Mouse (Mus musculus): ENCODE measurements around the gene Gm15517.
"Not testable (repeated sequence)": the region's sequence is repeated elsewhere in the genome, so short reads cannot be mapped to it uniquely, and the experiment has no call there.

Gene Gm15517

GRCm38 (mm10) chr7:44261147-44261546 lies at the start of gene Gm15517:
Gene Gm15517 (plus strand): TSS chr7:44261447.
- in situ Hi-C loops (cut with MboI, MseI) = loop anchor here (5.0 kb wide), 1 partner anchor 221 kb away; no protein-coding TSS in a partner anchor

- in situ Hi-C loops (cut with MboI, MseI) = no loop called here
These were observed 45.6 kb upstream of the Gm15517 start, which contains the start of gene Klk1b5 for GRCm38 (mm10) chr7:44215645-44216044. Gene Klk1b5 (plus strand): TSS chr7:44215945.

GRCm38 (mm10) chr7:44221601-44222000 lies 39.6 kb upstream of the Gm15517 start:
- in situ Hi-C loops (cut with MboI, MseI) = not testable (repeated sequence)

- in situ Hi-C loops (cut with MboI, MseI) = not testable (repeated sequence)
These were observed 38.9 kb upstream of the Gm15517 start for GRCm38 (mm10) chr7:44222335-44222734.

GRCm38 (mm10) chr7:44225076-44225475 lies 36.2 kb upstream of the Gm15517 start, which contains the start of gene Klk1:
Gene Klk1 (plus strand): TSS chr7:44225360.
- in situ Hi-C loops (cut with MboI, MseI) = no loop called here

- in situ Hi-C loops (cut with MboI, MseI) = no loop called here
These were observed 25.3 kb upstream of the Gm15517 start, which contains the start of gene Gm36864 for GRCm38 (mm10) chr7:44235909-44236308. Gene Gm36864 (plus strand): TSS chr7:44236177.

GRCm38 (mm10) chr7:44239913-44240312 lies 21.3 kb upstream of the Gm15517 start:
- in situ Hi-C loops (cut with MboI, MseI) = loop anchor here (10.0 kb wide), 1 partner anchor 565 kb away; the partner anchor contains the start of gene Ctu1

- in situ Hi-C loops (cut with MboI, MseI) = loop anchor here (10.0 kb wide), 1 partner anchor 566 kb away; the partner anchor contains the start of gene Ctu1
These were observed 20.5 kb upstream of the Gm15517 start for GRCm38 (mm10) chr7:44240712-44241111.

- in situ Hi-C loops (cut with MboI, MseI) = loop anchor here (10.0 kb wide), 1 partner anchor 566 kb away; the partner anchor contains the start of gene Ctu1
These were observed 20.1 kb upstream of the Gm15517 start for GRCm38 (mm10) chr7:44241163-44241562.

- in situ Hi-C loops (cut with MboI, MseI) = loop anchor here (10.0 kb wide), 1 partner anchor 569 kb away; the partner anchor contains the start of gene Ctu1
These were observed 17.2 kb upstream of the Gm15517 start for GRCm38 (mm10) chr7:44244080-44244479.

GRCm38 (mm10) chr7:44246055-44246983 lies 14.9 kb upstream of the Gm15517 start, which contains the start of the genes 1700028J19Rik and 2410002F23Rik:
Gene 1700028J19Rik (minus strand): TSS chr7:44246695.
Gene 2410002F23Rik (plus strand): TSS chr7:44246722.
- in situ Hi-C loops (cut with MboI, MseI) = loop anchor here (10.0 kb wide), 1 partner anchor 572 kb away; the partner anchor contains the start of gene Ctu1

GRCm38 (mm10) chr7:44246984-44247470 lies 14.2 kb upstream of the Gm15517 start:
- in situ Hi-C loops (cut with MboI, MseI) = loop anchor here (10.0 kb wide), 1 partner anchor 572 kb away; the partner anchor contains the start of gene Ctu1

- in situ Hi-C loops (cut with MboI, MseI) = loop anchor here (10.0 kb wide), 1 partner anchor 573 kb away; the partner anchor contains the start of gene Ctu1
These were observed 13.3 kb upstream of the Gm15517 start for GRCm38 (mm10) chr7:44247971-44248370.

- in situ Hi-C loops (cut with MboI, MseI) = loop anchor here (10.0 kb wide), 1 partner anchor 574 kb away; the partner anchor contains the start of gene Ctu1
These were observed 12.0 kb upstream of the Gm15517 start for GRCm38 (mm10) chr7:44249248-44249647.

GRCm38 (mm10) chr7:44250732-44251275 lies 10.4 kb upstream of the Gm15517 start:
- in situ Hi-C loops (cut with MboI, MseI) = loop anchor here (10.0 kb wide), 1 partner anchor 1264 kb away; the partner anchor contains the start of gene Nucb1

- in situ Hi-C loops (cut with MboI, MseI) = loop anchor here (10.0 kb wide), 1 partner anchor 1262 kb away; the partner anchor contains the start of gene Nucb1
These were observed 8.1 kb upstream of the Gm15517 start for GRCm38 (mm10) chr7:44253023-44253616.

- in situ Hi-C loops (cut with MboI, MseI) = loop anchor here (10.0 kb wide), 1 partner anchor 1260 kb away; the partner anchor contains the start of gene Nucb1
These were observed 6.3 kb upstream of the Gm15517 start for GRCm38 (mm10) chr7:44254930-44255329.

GRCm38 (mm10) chr7:44257278-44257677 lies 4.0 kb upstream of the Gm15517 start, which contains the start of gene Acp4:
Gene Acp4 (minus strand): TSS chr7:44257378.
- in situ Hi-C loops (cut with MboI, MseI) = loop anchor here (10.0 kb wide), 1 partner anchor 1258 kb away; the partner anchor contains the start of gene Nucb1

- in situ Hi-C loops (cut with MboI, MseI) = loop anchor here (5.0 kb wide), 1 partner anchor 222 kb away; no protein-coding TSS in a partner anchor
These were observed 837 bp upstream of the Gm15517 start for GRCm38 (mm10) chr7:44260410-44260809.

Measured in regulatory T cell (primary cell).